Mouse (Mus musculus) heart, adult 2 months (tissue): ENCODE data around the gene Apobec1.

Source experiments
- CTCF ChIP-seq: fragments of 200-600 bp; IDR thresholded peaks from 2 replicates; pipeline ENCODE4 v1.8.1; 2022; ENCODE audit warnings: antibody characterized with exemption, mild to moderate bottlenecking, moderate library complexity
- EP300 ChIP-seq: fragments of 200-500 bp; IDR thresholded peaks from 2 replicates; pipeline ENCODE4 v1.6.1; 2011; ENCODE audit warnings: low read depth, low read length, control low read depth; ENCODE audit not compliant: insufficient read depth
- POLR2A ChIP-seq: fragments of 200-500 bp; IDR thresholded peaks from 2 replicates; pipeline ENCODE4 v1.6.1; 2011; ENCODE audit warnings: mild to moderate bottlenecking, low read depth, low read length, control low read depth; ENCODE audit not compliant: insufficient read depth

DNA sequence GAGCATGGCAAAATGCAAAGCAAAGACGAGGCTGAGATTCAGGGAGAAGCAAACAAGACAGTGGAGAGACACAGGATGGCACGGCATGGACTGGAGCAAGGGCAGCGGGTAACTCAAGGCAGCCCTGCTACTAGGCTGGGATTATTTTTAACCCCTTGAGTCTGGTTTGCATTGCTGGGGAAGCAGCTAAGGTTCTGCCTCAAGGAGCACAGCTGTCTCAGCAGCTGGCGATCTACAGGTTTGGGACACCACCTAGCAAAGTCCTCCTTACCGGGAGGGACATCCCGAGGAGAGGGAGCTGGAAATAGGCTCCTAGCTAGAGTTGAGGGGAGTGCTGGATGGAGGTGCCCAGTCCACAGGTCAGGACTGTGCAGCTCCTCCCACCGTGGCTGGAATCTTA is 47.0 kb downstream of the Apobec1 start:
- no peak for TF ChIP-seq CTCF
- no peak for TF ChIP-seq POLR2A
- TF ChIP-seq EP300, result no peak
